Mouse (Mus musculus) cerebellum, postnatal 14 days (tissue): ENCODE results near the gene Mvb12a.
A peak's percentile ranks its signal among the peaks of the same experiment; 100 is the strongest.

Experiments
- DNase-seq, 2 experiments: peaks; one replicate each; pipeline ENCODE4 v3.0.0; 2021; ENCODE audit warnings: mixed read lengths in 2 of 2

Mvb12a gene

DNA sequence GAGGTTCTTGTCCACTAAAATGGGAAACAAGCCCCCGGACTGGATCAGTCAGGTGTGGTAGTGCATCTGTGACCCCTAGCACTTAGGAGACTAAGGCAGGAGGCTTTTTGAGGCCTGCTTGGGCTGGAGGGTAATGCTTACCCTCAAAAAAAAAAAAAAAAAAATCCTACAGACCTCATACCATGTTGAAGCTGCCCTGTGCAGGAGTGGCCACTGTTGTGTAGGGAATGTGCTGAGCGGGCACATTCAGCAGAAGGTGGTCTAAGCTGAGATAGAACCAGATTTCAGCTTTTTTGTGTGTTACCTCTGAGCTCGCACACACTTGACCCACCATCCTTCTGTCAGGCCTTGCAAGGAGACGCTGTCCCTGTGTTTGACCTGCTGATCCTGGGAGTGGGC lies 51.6 kb downstream of the Mvb12a start:
- no peak for DNase-seq

DNA sequence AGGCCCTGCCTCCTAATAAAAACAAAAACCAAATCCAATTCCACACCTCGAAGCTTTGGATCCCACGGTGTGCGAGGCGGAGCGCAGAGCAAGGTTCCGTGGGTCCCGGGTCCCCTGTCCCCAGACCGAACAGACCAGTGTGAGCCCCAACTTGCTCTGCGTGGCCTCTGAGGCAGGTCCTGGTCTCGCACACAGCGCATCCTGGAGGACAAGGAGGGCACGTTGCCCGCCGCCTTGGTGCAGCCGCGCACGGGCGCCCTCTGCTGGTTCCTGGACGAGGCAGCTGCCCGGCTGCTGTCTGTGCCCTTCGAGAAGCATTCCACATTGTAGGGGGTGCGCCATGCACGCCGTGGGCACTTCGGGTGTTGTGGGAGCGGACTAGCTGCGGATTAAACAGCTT lies 53.1 kb downstream of the Mvb12a start:
- peak; percentile 97 to 98 for DNase-seq

DNA sequence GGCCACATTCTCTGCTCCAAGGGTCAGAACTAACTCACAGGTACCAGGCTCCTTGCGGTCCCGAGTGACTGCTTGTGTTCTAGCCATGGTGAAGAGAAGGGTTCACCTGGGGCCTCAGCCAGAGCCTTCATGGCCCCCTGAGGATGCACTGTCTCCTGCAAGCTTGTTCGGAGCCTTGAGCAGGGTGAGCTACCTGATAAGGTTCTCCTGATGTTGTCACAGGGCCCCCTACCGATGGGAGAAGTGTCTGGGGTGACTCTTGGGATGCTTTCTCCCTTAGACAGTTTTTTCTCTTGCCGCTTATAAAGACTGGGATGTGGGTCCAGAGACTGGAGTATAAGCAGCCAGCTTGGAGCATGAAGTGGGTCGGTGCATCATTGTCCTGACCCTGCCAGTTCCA lies 53.7 kb downstream of the Mvb12a start:
- no peak for DNase-seq

- no peak for DNase-seq
Measured at GRCm38 (mm10) chr8:71596798-71597197, 54.1 kb downstream of the Mvb12a start.

DNA sequence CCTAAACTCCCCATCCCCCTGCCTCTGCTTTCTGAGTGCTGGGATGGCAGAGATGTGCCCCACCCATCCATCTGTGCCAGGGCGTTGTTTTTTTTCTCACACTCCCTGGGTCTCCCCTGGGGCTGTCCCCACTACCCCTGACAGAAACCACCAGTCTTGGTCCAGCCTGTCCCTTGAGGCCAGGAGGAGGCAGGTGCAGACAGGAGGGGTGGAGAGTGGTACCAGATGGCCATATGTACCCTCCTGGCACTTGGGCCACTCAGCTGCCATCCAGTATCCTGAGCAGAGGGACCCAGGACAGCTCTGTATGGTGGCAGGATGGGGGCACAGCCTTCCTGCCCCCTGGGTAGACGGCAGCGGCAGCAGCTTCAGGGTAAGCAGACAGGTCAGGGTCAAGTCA lies 54.7 kb downstream of the Mvb12a start, which contains the start of gene Fam129c:
TSS of gene Fam129c (plus strand) at position 198 of the 400 bp plus-strand sequence.
- DNase-seq, result no peak
